Mouse (Mus musculus) layer of hippocampus, adult 18-20 months (tissue): ENCODE results near the gene Dip2c. TPM values are rescaled to one million over a fixed set of nuclear protein-coding genes. Genes with fewer than 3 reads are reported as not detected.
A peak's percentile ranks its signal among the peaks of the same experiment; 100 is the strongest.

Source experiments
- DNase-seq, 2 experiments: peaks; one replicate each; pipeline ENCODE4 v3.0.0; 2022; ENCODE audit warnings: low spot score in 2 of 2
- total RNA-seq, 2 experiments: library from RNA; stranded (reverse); gene quantifications; 2 replicates each; pipeline ENCODE4 v1.2.3; 2021

Dip2c gene
- total RNA-seq, 2 experiments from 2014 or later: 65.4 to 67.7 TPM

GRCm38 (mm10) chr13:9653018-9653417 is 376.7 kb downstream of the Dip2c start:
- DNase-seq: no peak

GRCm38 (mm10) chr13:9656613-9657012 is 380.3 kb downstream of the Dip2c start:
- no peak for DNase-seq

GRCm38 (mm10) chr13:9660711-9661110 is 384.4 kb downstream of the Dip2c start:
- DNase-seq: no peak

GRCm38 (mm10) chr13:9663593-9663992 is 387.3 kb downstream of the Dip2c start:
- no peak for DNase-seq

GRCm38 (mm10) chr13:9667954-9668496 is 391.7 kb downstream of the Dip2c start:
- DNase-seq: no peak

- no peak for DNase-seq
Observed at GRCm38 (mm10) chr13:9669246-9669645, 392.9 kb downstream of the Dip2c start.

- DNase-seq: no peak
Observed at GRCm38 (mm10) chr13:9674126-9674525, 397.8 kb downstream of the Dip2c start.

- no peak for DNase-seq
Observed at GRCm38 (mm10) chr13:9681492-9681891, 405.2 kb downstream of the Dip2c start.

- DNase-seq: no peak
Observed at GRCm38 (mm10) chr13:9683280-9683679, 407.0 kb downstream of the Dip2c start.

GRCm38 (mm10) chr13:9684153-9684923 is 408.0 kb downstream of the Dip2c start:
- DNase-seq: peak; percentile 59 to 72

- no peak for DNase-seq
Observed at GRCm38 (mm10) chr13:9686261-9686660, 409.9 kb downstream of the Dip2c start.

GRCm38 (mm10) chr13:9686765-9687164 is 410.4 kb downstream of the Dip2c start:
- DNase-seq: no peak

- no peak for DNase-seq
Observed at GRCm38 (mm10) chr13:9689366-9689765, 413.0 kb downstream of the Dip2c start.

GRCm38 (mm10) chr13:9692876-9693275 is 416.5 kb downstream of the Dip2c start:
- DNase-seq: no peak

- DNase-seq: no peak
Observed at GRCm38 (mm10) chr13:9694651-9695050, 418.3 kb downstream of the Dip2c start.

- DNase-seq: no peak
Observed at GRCm38 (mm10) chr13:9695403-9695802, 419.1 kb downstream of the Dip2c start.

- no peak for DNase-seq
Observed at GRCm38 (mm10) chr13:9695809-9696208, 419.5 kb downstream of the Dip2c start.

- DNase-seq: no peak
Observed at GRCm38 (mm10) chr13:9697340-9697739, 421.0 kb downstream of the Dip2c start.

- no peak for DNase-seq
Observed at GRCm38 (mm10) chr13:9702615-9703235, 426.4 kb downstream of the Dip2c start.

GRCm38 (mm10) chr13:9706720-9707119 is 430.4 kb downstream of the Dip2c start:
- DNase-seq: peak in 1 of 2 experiments; percentile 64

- DNase-seq: no peak
Observed at GRCm38 (mm10) chr13:9708433-9709240, 432.3 kb downstream of the Dip2c start.

GRCm38 (mm10) chr13:9712409-9712808 is 436.1 kb downstream of the Dip2c start:
- DNase-seq: peak; percentile 38 to 80
